Mouse (Mus musculus): ENCODE results near the gene Ank2. TPM values are rescaled to one million over a fixed set of nuclear protein-coding genes. Genes with fewer than 3 reads are reported as not detected.

Gene Ank2
- polyA plus RNA-seq, 1 experiment from 2014 or later, result 157 TPM

GRCm38 (mm10) chr3:127474115-127474514 lies 25.0 kb downstream of the Ank2 start:
- WGBS, result 84% methylated on average over 6 of the region's 6 CpGs

GRCm38 (mm10) chr3:127469164-127469752 lies 29.9 kb downstream of the Ank2 start:
- H3K9ac ChIP-seq, result no peak overlapping the region
- no peaks in the 10 kb centered on the region for H3K27me3 ChIP-seq
- no peak for ATAC-seq (ENCODE audit: low FRiP score, low read depth)
- no peaks in the 10 kb centered on the region for H3K9me3 ChIP-seq
- no peaks in the 10 kb centered on the region for H3K36me3 ChIP-seq
- H3K4me3 ChIP-seq, result no peak overlapping the region
- no peaks in the 10 kb centered on the region for H3K4me1 ChIP-seq (replicated peaks)
- H3K27ac ChIP-seq (replicated peaks), result no peak overlapping the region
- 63% methylated on average over 4 of the region's 4 CpGs for WGBS
- H3K4me2 ChIP-seq, result no peak overlapping the region

More at GRCm38 (mm10) chr3:127474115-127474514, 25.0 kb downstream of the Ank2 start:
- ATAC-seq (ENCODE audit: low FRiP score, low read depth), result no peak
- H3K4me3 ChIP-seq, result no peak overlapping the region
- no peaks in the 10 kb centered on the region for H3K36me3 ChIP-seq
- H3K4me2 ChIP-seq, result no peak overlapping the region
- H3K9me3 ChIP-seq, result no peaks in the 10 kb centered on the region
- no peak overlapping the region for H3K27ac ChIP-seq (replicated peaks)
- no peaks in the 10 kb centered on the region for H3K27me3 ChIP-seq
- H3K9ac ChIP-seq, result no peak overlapping the region
- H3K4me1 ChIP-seq (replicated peaks), result no peaks in the 10 kb centered on the region

DNA sequence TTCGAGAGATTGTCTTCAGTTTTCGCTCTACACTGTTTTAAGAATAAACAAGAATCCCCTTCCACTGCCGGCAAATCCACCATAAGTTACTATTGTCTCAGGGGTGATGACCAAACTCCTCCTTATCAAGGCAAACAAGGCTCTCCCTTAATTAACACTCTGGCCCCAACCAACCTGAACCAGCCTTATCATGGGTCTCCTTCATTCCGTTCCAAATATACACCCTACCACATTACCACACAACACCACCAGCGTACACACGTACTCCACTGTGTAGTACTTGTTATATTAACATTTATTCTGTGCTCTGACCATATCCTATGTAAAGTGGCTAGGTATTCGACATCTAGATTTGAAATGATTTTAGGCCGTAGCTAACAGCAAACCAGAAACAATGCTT lies 30.6 kb downstream of the Ank2 start:
- ATAC-seq (ENCODE audit: low FRiP score, low read depth), result no peak
- Histone ChIP-seq H3K27ac (replicated peaks) (no peak overlapping the region), H3K9me3 (no peaks in the 10 kb centered on the region), H3K4me1 (replicated peaks) (0 out of 2 replicates have a peak, but pooled peaks cover 3% of the 10 kb centered on the region), H3K36me3 (no peaks in the 10 kb centered on the region), H3K4me3 (no peak overlapping the region), H3K4me2 (no peak overlapping the region), H3K27me3 (no peaks in the 10 kb centered on the region), H3K9ac (no peak overlapping the region)
- WGBS, result 93% methylated on average over 8 of the region's 8 CpGs

DNA sequence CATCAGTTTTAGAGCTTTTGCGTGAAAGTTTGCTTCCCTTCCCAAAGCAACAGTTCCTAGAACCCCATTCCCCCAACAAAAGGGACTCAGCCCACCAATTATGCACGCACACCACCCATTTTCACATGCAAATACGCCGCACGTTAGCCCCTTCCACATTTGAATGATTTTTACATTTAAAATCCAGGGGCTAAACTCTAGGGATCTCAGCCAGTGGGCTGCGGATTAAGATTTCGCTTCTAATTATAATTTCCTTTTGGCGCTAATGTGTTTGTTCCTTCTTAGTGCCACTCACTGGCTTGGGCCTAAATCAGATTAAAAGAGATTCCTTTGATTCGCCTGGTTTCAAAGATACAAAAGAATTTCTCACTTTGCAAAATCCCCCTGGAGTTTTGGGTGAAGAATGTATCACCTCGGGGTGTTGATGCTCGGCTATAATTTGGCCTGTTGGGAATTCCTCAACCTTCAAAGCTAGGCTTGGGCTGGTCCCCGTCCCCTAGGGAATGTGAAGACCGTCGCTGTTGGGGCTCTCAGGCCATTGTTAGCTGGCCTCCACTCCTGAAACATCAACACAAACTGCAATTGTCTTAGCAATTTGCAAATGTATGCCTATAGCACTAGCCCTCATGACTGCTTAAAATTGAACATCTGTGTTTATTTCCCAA lies 35.2 kb downstream of the Ank2 start:
- Histone ChIP-seq H3K4me2 (no peak overlapping the region), H3K36me3 (no peaks in the 10 kb centered on the region), H3K9ac (no peak overlapping the region), H3K9me3 (no peaks in the 10 kb centered on the region), H3K27me3 (no peaks in the 10 kb centered on the region), H3K4me3 (no peak overlapping the region), H3K4me1 (replicated peaks) (0 out of 2 replicates have a peak, but pooled peaks cover 4% of the 10 kb centered on the region), H3K27ac (replicated peaks) (no peak overlapping the region)
- WGBS, result 22% methylated on average over 14 of the region's 14 CpGs
- ATAC-seq (ENCODE audit: low FRiP score, low read depth), result no peak

DNA sequence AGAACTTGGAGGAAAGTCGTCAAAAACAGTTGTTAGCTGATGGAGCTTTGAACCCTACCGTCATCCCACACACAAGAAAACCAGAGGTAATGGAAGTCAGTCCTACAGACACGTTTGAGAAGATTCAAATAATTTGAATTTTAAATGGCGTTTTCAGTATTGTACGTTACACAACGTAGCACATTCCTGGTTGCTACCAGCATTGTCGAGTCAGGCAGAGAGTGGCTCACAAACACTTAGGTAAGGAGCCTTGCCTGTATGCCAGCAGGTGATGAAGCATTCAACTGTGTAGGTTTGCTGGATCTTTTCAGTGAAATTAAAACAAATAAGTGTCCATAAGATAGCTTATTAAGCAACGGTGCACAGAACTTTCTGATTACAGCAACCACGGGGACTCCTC lies 36.0 kb downstream of the Ank2 start:
- Histone ChIP-seq H3K36me3 (no peaks in the 10 kb centered on the region), H3K4me2 (no peak overlapping the region), H3K9ac (no peak overlapping the region), H3K27ac (replicated peaks) (no peak overlapping the region), H3K27me3 (no peaks in the 10 kb centered on the region), H3K4me1 (replicated peaks) (0 out of 2 replicates have a peak, but pooled peaks cover 4% of the 10 kb centered on the region), H3K9me3 (no peaks in the 10 kb centered on the region), H3K4me3 (no peak overlapping the region)
- no peak for ATAC-seq (ENCODE audit: low FRiP score, low read depth)
- WGBS, result 25% methylated on average over 9 of the region's 9 CpGs

- ATAC-seq (ENCODE audit: low FRiP score, low read depth), result no peak
- no peaks in the 10 kb centered on the region for H3K9me3 ChIP-seq
- WGBS, result 85% methylated on average over 6 of the region's 6 CpGs
Observed at GRCm38 (mm10) chr3:127462413-127462812, 36.7 kb downstream of the Ank2 start.

DNA sequence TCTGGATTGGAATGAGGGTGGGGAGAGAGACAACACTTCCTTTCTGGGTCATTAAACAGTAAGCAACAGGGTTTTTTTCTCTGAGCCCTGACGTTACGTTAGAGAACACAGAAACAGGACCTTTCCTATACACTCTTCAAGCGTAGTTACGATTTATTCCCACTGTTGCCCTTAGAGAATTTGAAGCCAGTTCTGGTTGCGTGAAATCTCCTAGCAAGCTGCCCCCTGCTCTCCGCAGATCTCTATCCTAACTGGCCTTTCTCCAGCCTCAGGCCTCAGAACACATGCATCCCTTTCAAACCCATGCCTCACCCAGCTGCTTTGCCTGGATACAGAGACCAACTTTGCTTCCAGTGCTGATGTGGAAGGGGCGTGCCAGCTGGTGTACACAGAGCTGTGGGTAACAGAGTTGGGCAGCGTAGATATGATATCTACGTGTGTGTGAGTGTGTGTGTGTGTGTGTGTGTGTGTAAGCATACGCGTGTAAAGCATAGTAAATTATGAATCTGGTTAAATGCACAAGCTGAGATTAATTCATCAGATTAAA lies 38.2 kb downstream of the Ank2 start:
- no peak overlapping the region for H3K9ac ChIP-seq
- H3K4me1 ChIP-seq (replicated peaks), result 0 out of 2 replicates have a peak, but pooled peaks cover 4% of the 10 kb centered on the region
- H3K27ac ChIP-seq (replicated peaks), result no peak overlapping the region
- ATAC-seq (ENCODE audit: low FRiP score, low read depth), result peak; percentile 63; the same call in 1 of the 2 replicates
- H3K36me3 ChIP-seq, result no peaks in the 10 kb centered on the region
- no peak overlapping the region for H3K4me3 ChIP-seq
- H3K4me2 ChIP-seq, result no peak overlapping the region
- 53% methylated on average over 11 of the region's 11 CpGs for WGBS
- no peaks in the 10 kb centered on the region for H3K27me3 ChIP-seq
- no peaks in the 10 kb centered on the region for H3K9me3 ChIP-seq

More at GRCm38 (mm10) chr3:127462413-127462812, 36.7 kb downstream of the Ank2 start:
- 0 out of 2 replicates have a peak, but pooled peaks cover 4% of the 10 kb centered on the region for H3K4me1 ChIP-seq (replicated peaks)
- H3K36me3 ChIP-seq, result no peaks in the 10 kb centered on the region
- no peak overlapping the region for H3K4me3 ChIP-seq
- H3K9ac ChIP-seq, result no peak overlapping the region
- no peaks in the 10 kb centered on the region for H3K27me3 ChIP-seq
- no peak overlapping the region for H3K27ac ChIP-seq (replicated peaks)
- H3K4me2 ChIP-seq, result no peak overlapping the region

DNA sequence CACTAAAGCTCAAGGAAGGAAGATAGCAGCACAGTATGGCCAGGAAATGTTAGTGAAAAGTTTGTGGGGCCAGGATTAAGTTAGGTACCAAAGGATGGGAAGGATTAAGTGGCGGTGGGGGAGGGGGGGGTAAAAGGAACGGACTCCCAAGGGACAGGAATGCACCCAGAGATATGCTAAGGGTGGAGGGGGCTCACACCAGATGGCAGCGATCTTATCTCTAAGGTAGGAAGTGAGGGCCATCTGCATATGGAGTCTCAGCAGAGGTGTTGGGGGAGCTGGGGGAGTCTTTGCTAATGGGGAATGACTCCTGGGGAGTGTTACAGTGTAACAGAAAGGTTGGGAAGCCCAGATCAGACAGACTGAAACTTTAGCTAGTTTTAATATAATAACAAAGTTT lies 39.3 kb downstream of the Ank2 start:
- Histone ChIP-seq H3K9ac (no peak overlapping the region), H3K4me3 (no peak overlapping the region), H3K4me2 (no peak overlapping the region), H3K27me3 (no peaks in the 10 kb centered on the region), H3K4me1 (replicated peaks) (0 out of 2 replicates have a peak, but pooled peaks cover 4% of the 10 kb centered on the region), H3K27ac (replicated peaks) (no peak overlapping the region), H3K9me3 (no peaks in the 10 kb centered on the region), H3K36me3 (no peaks in the 10 kb centered on the region)
- no peak for ATAC-seq (ENCODE audit: low FRiP score, low read depth)
- 34% methylated on average over 3 of the region's 3 CpGs for WGBS

GRCm38 (mm10) chr3:127458925-127459324 lies 40.2 kb downstream of the Ank2 start:
- H3K4me3 ChIP-seq, result no peak overlapping the region
- no peak overlapping the region for H3K9ac ChIP-seq
- no peak overlapping the region for H3K4me2 ChIP-seq
- H3K27ac ChIP-seq (replicated peaks), result no peak overlapping the region
- no peaks in the 10 kb centered on the region for H3K27me3 ChIP-seq
- H3K9me3 ChIP-seq, result no peaks in the 10 kb centered on the region
- no peak for ATAC-seq (ENCODE audit: low FRiP score, low read depth)
- no peaks in the 10 kb centered on the region for H3K36me3 ChIP-seq
- H3K4me1 ChIP-seq (replicated peaks), result 0 out of 2 replicates have a peak, but pooled peaks cover 4% of the 10 kb centered on the region
- 50% methylated on average over 11 of the region's 11 CpGs for WGBS

GRCm38 (mm10) chr3:127458420-127458798 lies 40.7 kb downstream of the Ank2 start:
- no peaks in the 10 kb centered on the region for H3K4me1 ChIP-seq (replicated peaks)
- 47% methylated on average over 6 of the region's 6 CpGs for WGBS
- no peaks in the 10 kb centered on the region for H3K9me3 ChIP-seq
- no peaks in the 10 kb centered on the region for H3K36me3 ChIP-seq
- no peaks in the 10 kb centered on the region for H3K27me3 ChIP-seq
- H3K4me2 ChIP-seq, result no peak overlapping the region
- H3K27ac ChIP-seq (replicated peaks), result no peak overlapping the region
- no peak overlapping the region for H3K9ac ChIP-seq
- no peak overlapping the region for H3K4me3 ChIP-seq
- ATAC-seq (ENCODE audit: low FRiP score, low read depth), result no peak

- no peak for ATAC-seq (ENCODE audit: low FRiP score, low read depth)
- H3K9me3 ChIP-seq, result no peaks in the 10 kb centered on the region
- H3K36me3 ChIP-seq, result no peaks in the 10 kb centered on the region
- WGBS, result 47% methylated on average over 5 of the region's 5 CpGs
- no peak overlapping the region for H3K4me3 ChIP-seq
- no peaks in the 10 kb centered on the region for H3K27me3 ChIP-seq
- H3K4me2 ChIP-seq, result no peak overlapping the region
- no peak overlapping the region for H3K27ac ChIP-seq (replicated peaks)
- H3K4me1 ChIP-seq (replicated peaks), result no peaks in the 10 kb centered on the region
- no peak overlapping the region for H3K9ac ChIP-seq
Observed at GRCm38 (mm10) chr3:127457761-127458419, 41.3 kb downstream of the Ank2 start.

GRCm38 (mm10) chr3:127453738-127454137 lies 45.4 kb downstream of the Ank2 start:
- Histone ChIP-seq H3K4me3 (no peak overlapping the region), H3K27me3 (no peaks in the 10 kb centered on the region), H3K27ac (replicated peaks) (no peak overlapping the region), H3K4me1 (replicated peaks) (no peaks in the 10 kb centered on the region), H3K36me3 (no peaks in the 10 kb centered on the region), H3K4me2 (no peak overlapping the region), H3K9ac (no peak overlapping the region), H3K9me3 (no peaks in the 10 kb centered on the region)
- 80% methylated on average over 4 of the region's 4 CpGs for WGBS
- no peak for ATAC-seq (ENCODE audit: low FRiP score, low read depth)

Measured in hindbrain, embryonic 15.5 days (tissue).